ENCODE assay signal across 13 mouse cellular contexts in genomic region chr2:167757157-167757780, GRCm38 (mm10).
A peak's percentile ranks its signal among the peaks of the same experiment; 100 is the strongest.
DNase-seq lines count a peak whose midpoint lies in the region; ATAC-seq lines count a peak whose summit lies in the region.
"Had no signal": no experiment of that assay in that cellular context is flagged by ENCODE, and none has a peak within 500 bp of the region (broad histone marks: within the 10 kb centered on the region; RNA-seq: fewer than 3 reads in every experiment).

No protein-coding gene starts in this region.

- WGBS in kidney, embryonic 14.5 days: 38% methylated on average over 12 of the region's 12 CpGs

- H3K4me1 ChIP-seq in kidney, embryonic 14.5 days (ENCODE audit: control insufficient read depth, insufficient read depth, low read length): peaks cover 6% of the 10 kb centered on the region

- ATAC-seq in kidney, embryonic 14.5 days (ENCODE audit: low FRiP score, low TSS enrichment): peak; percentile 36; the same call in 1 of the 2 replicates
- ATAC-seq: Patski had no signal

- no peak overlapping the region for H3K4me3 ChIP-seq in kidney, embryonic 14.5 days (ENCODE audit: low read length)
- H3K4me3 ChIP-seq: hindbrain, embryonic 13.5 days; liver, embryonic 15.5 days had no signal

- intact Hi-C loops in gastrocnemius, postnatal 14 days (cut with DNase I; ENCODE audit: low total_unique reads): no loop called here
- intact Hi-C loops in heart, postnatal 10 days (cut with DNase I): no loop called here

- DNase-seq in kidney, postnatal 14 days: no peak
- DNase-seq in gastrocnemius, postnatal 14 days: peak; percentile 77
- peak; percentile 47 to 71 for DNase-seq in heart, postnatal 10 days
- DNase-seq in lung, postnatal 10 days: peak; percentile 61
- no peak for DNase-seq in layer of hippocampus, postnatal 25 days (ENCODE audit: extremely low spot score in 1 of 2, low spot score in 1 of 2)
- no peak for DNase-seq in cerebellum, adult 11-12 months
- no peak for DNase-seq in cerebellum, postnatal 4 days (ENCODE audit: low spot score in 2 of 2)
- DNase-seq: cerebellum, postnatal 14 days; right cerebral cortex, postnatal 25 days had no signal

- H3K27ac ChIP-seq in kidney, embryonic 14.5 days (ENCODE audit: low read depth, low read length): no peak overlapping the region
- H3K27ac ChIP-seq: hindbrain, embryonic 13.5 days; liver, embryonic 15.5 days had no signal

- H3K9me3 ChIP-seq in kidney, embryonic 14.5 days (ENCODE audit: control insufficient read depth, low read length): no peaks in the 10 kb centered on the region
- H3K9me3 ChIP-seq: hindbrain, embryonic 13.5 days; liver, embryonic 15.5 days had no signal

- no peaks in the 10 kb centered on the region; the same call in 1 of the 2 replicates for H3K27me3 ChIP-seq in kidney, embryonic 14.5 days (ENCODE audit: control insufficient read depth, insufficient read depth, low read length)
- H3K27me3 ChIP-seq: hindbrain, embryonic 13.5 days; liver, embryonic 15.5 days; Patski had no signal

- no peaks in the 10 kb centered on the region for H3K36me3 ChIP-seq in kidney, embryonic 14.5 days (ENCODE audit: control insufficient read depth, insufficient read depth, low read length)
- H3K36me3 ChIP-seq: hindbrain, embryonic 13.5 days; liver, embryonic 15.5 days had no signal

- H3K9ac ChIP-seq in kidney, embryonic 14.5 days (ENCODE audit: low read depth, low read length): no peak overlapping the region
- H3K9ac ChIP-seq: hindbrain, embryonic 13.5 days; liver, embryonic 15.5 days had no signal

- H3K4me2 ChIP-seq in kidney, embryonic 14.5 days (replicated peaks; ENCODE audit: low read depth, low read length): no peak overlapping the region
- H3K4me2 ChIP-seq: hindbrain, embryonic 13.5 days; liver, embryonic 15.5 days had no signal

Comparison
In these comparisons a context has a peak if more than half of its experiments do, and no peak if none do; other contexts are left out.
1. DNase-seq: peak in gastrocnemius, postnatal 14 days (single experiment), heart, postnatal 10 days (2 of 2) and lung, postnatal 10 days (single experiment); none in kidney, postnatal 14 days (single experiment), layer of hippocampus, postnatal 25 days (0 of 2), cerebellum, adult 11-12 months (single experiment) and cerebellum, postnatal 4 days (0 of 2).